Mouse (Mus musculus): ENCODE results near the gene Ppm1e. TPM values are rescaled to one million over a fixed set of nuclear protein-coding genes. Genes with fewer than 3 reads are reported as not detected.

The Ppm1e gene
- 100 to 1,000 TPM; 211 to 248 (median 227) TPM for total RNA-seq (2022)

GRCm38 (mm10) chr11:87358331-87359261 lies at the start of gene Ppm1e:
Ppm1e (minus strand) TSS chr11:87359023.
- peak; percentile 78 to 82 for DNase-seq (ENCODE audit: low spot score in 2 of 2)

GRCm38 (mm10) chr11:87404876-87405275 lies 46.1 kb upstream of the Ppm1e start, which contains the start of the genes Rad51c and Tex14:
Rad51c (minus strand) TSS chr11:87404954.
Tex14 (plus strand) TSS chr11:87405065.
- no peak for DNase-seq (ENCODE audit: low spot score in 2 of 2)

DNA sequence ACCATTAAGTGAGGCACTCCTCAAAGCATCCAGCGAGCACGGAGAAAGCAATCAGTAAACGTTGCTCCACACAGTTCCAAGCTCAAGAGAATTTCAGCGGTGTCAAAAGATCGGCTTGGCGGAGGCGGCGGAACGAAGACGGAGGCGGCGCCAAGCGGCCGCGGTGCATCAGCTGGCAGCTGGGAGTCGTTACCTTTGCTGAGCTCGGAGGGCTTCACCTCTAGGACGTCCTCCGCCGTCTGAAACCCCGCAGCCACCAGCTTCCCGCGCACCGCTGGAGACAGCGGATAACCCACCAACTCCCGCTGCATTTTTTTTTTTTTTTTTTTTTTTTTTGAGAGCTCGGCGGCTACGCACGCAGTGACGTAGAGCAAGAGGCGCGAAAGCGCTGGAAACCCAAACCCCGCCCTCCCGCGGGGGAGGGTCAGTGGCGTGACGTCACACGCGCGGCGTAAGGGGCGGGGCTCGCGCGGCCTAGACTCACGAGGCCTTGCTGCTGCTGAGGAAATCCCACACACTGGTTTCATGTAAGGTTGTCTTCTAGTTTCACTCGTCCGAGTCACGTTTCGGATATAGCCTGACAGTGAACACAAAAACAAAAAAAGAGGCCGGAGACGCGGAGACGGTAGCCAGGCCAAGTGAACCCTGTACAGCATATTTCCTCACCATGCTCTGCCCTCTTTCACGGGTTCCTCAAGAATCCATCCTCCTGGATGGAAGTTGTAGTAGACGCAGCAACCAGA lies 45.5 kb upstream of the Ppm1e start:
- peak; percentile 89 to 94 for DNase-seq (ENCODE audit: low spot score in 2 of 2)

GRCm38 (mm10) chr11:87398402-87398801 lies 39.6 kb upstream of the Ppm1e start:
- DNase-seq (ENCODE audit: low spot score in 2 of 2), result no peak

GRCm38 (mm10) chr11:87393855-87394254 lies 35.0 kb upstream of the Ppm1e start:
- DNase-seq (ENCODE audit: low spot score in 2 of 2), result peak in 1 of 2 experiments; percentile 57

GRCm38 (mm10) chr11:87385676-87386075 lies 26.9 kb upstream of the Ppm1e start:
- no peak for DNase-seq (ENCODE audit: low spot score in 2 of 2)

DNA sequence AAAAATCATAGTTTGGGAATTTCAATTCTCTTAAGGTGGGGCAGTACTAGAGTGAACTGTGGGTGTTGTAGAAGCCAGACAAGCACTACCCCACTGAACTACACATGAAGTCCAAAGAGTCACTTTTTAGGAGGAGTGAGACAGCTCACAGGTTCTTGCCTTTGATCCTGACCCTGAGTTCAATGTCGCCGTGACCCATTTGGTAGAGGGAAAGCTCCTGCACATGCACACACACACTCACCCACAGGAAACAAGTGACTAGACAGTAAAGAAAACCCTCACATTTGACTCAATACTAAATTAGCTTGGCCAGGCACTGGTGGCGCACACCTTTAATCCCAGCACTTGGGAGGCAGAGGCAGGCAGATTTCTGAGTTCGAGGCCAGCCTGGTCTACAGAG lies 25.7 kb upstream of the Ppm1e start:
- no peak for DNase-seq (ENCODE audit: low spot score in 2 of 2)

GRCm38 (mm10) chr11:87367865-87368580 lies 9.2 kb upstream of the Ppm1e start:
- no peak for DNase-seq (ENCODE audit: low spot score in 2 of 2)

- no peak for DNase-seq (ENCODE audit: low spot score in 2 of 2)
Measured at GRCm38 (mm10) chr11:87367061-87367460, 8.2 kb upstream of the Ppm1e start.

DNA sequence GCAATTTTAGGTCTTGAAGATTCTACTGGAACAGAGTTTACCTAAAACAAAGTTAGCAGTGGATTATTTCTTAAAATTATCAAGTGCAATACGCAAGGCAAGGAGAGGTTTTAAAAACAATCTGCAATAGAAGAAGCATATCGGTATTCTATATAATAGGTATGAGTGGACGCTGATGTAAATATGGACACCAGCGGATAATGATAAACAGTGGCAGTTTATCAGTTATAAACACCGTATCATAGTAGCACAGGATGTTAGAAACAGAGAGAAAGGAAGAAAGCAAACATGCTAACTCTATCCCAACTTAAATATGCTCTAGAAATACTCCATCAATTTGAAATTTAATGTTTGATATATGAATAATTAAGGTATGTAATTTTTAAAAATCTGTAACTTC lies 6.3 kb upstream of the Ppm1e start:
- DNase-seq (ENCODE audit: low spot score in 2 of 2), result no peak

- no peak for DNase-seq (ENCODE audit: low spot score in 2 of 2)
Measured at GRCm38 (mm10) chr11:87359262-87359612, 414 bp upstream of the Ppm1e start.

DNA sequence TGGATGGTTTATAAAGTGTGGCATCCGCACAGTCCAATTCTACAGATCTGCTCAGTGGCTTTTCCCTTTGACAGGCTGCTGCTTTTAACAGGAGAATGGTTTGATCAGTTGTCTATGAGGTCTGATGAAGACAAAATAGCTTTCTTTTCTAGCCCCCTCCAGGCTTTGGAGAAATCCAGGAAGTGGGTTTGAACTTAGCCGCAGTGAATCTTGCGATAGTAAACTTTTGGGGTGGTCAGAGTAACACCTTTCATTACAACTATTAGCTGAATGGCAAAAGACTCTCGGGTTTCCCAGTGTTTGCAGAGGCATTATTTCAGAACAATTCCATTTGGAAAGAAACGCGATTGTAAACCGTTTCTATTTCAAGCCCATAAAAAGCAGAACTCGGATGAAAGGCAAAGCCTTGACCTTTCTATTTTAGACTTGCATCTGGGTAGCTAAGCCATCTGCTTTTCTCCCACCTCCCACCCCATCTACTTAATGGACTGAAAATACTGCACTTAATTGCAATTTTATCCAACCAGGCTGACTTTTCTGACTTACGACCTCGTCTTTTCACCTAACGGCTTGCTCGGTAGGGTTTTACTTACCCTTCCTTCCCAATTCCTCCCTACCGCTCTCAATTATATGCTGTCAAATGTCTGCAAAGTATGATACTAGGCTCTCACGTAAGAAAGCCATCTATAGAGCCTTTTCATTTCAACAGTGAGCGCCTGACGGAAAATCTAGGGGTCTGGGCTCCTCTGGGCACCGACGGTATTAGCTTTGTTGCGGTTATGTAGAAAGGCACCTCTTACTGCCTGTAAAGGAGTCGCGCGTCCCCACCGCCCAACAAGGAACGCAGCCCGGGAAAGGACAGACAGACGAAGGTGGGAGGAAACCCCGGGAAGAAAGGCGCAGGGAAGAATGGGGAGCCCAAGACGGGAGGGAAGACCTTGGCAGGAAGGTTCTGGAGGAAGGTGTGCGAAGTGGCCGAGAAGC lies 1.2 kb downstream of the Ppm1e start:
- peak in 1 of 2 experiments; percentile 24 for DNase-seq (ENCODE audit: low spot score in 2 of 2)

DNA sequence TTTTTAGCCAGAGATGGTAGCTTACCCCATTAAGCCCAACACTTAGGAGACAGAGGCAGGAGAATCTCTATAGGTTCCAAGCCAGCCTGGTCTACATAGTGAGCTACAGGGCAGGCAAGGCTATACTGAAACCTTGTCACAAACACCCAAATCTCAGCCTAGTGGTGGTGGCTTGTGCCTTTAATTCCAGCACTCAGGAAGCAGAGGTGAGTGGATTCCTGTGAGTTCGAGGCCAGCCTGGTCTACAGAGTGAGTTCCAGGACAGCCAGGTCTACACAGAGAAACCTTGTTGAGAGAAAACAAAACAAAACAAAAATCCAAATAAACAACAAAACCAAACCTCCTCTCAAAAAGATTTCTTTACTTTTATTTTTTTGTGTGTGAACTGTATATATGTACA lies 4.0 kb downstream of the Ppm1e start:
- DNase-seq (ENCODE audit: low spot score in 2 of 2), result no peak

GRCm38 (mm10) chr11:87353646-87354170 lies 5.1 kb downstream of the Ppm1e start:
- DNase-seq (ENCODE audit: low spot score in 2 of 2), result no peak

- DNase-seq (ENCODE audit: low spot score in 2 of 2), result no peak
Measured at GRCm38 (mm10) chr11:87326381-87326780, 32.4 kb downstream of the Ppm1e start.

- DNase-seq (ENCODE audit: low spot score in 2 of 2), result no peak
Measured at GRCm38 (mm10) chr11:87322558-87322957, 36.3 kb downstream of the Ppm1e start.

DNA sequence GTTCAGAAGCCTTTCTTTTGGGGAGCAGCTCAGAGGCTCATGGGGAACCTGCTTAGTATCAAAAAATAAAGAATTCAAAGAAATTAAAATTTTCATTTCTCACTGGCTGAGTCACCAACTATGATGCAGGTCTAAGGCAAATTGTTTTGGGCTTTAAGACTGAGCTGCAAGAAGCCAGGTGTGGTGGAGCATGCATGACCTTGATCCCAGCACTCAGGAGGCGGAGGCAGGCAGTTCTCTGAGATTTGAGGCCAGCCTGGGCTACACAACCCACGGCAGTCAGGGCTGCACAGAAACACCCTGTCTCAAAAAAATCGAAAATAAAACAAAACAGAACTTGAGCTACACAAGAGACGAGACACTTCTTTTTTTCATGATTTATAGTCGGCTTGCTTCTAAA lies 38.8 kb downstream of the Ppm1e start:
- no peak for DNase-seq (ENCODE audit: low spot score in 2 of 2)

- DNase-seq (ENCODE audit: low spot score in 2 of 2), result peak in 1 of 2 experiments; percentile 38
Measured at GRCm38 (mm10) chr11:87318956-87319708, 39.7 kb downstream of the Ppm1e start.

GRCm38 (mm10) chr11:87313533-87313932 lies 45.3 kb downstream of the Ppm1e start:
- no peak for DNase-seq (ENCODE audit: low spot score in 2 of 2)
